Mouse (Mus musculus) small intestine, adult 2 months (tissue): Measurements from ENCODE around the gene Plekhd1. TPM values are rescaled to one million over a fixed set of nuclear protein-coding genes. Genes with fewer than 3 reads are reported as not detected.

Experiments
- H3K27ac ChIP-seq: fragments of 200-500 bp; 2 replicates; pipeline ENCODE4 v1.5.1; 2012; ENCODE audit warnings: low read depth, low read length, control low read depth, inconsistent platforms; ENCODE audit not compliant: insufficient read depth
- H3K27me3 ChIP-seq: fragments of 200-500 bp; 2 replicates; pipeline ENCODE4 v1.6.1; 2012; ENCODE audit warnings: mild to moderate bottlenecking, moderate library complexity, low read length, inconsistent platforms; ENCODE audit not compliant: control insufficient read depth, insufficient read depth
- H3K36me3 ChIP-seq: fragments of 200-500 bp; 2 replicates; pipeline ENCODE4 v1.6.1; 2012; ENCODE audit warnings: mild to moderate bottlenecking, low read length, control low read depth, inconsistent platforms; ENCODE audit not compliant: control insufficient read depth, insufficient read depth
- H3K4me1 ChIP-seq: fragments of 200-500 bp; 2 replicates; pipeline ENCODE4 v1.6.1; 2012; ENCODE audit warnings: low read length, inconsistent platforms, mixed read lengths; ENCODE audit not compliant: control insufficient read depth, insufficient read depth, insufficient read length
- H3K4me3 ChIP-seq: fragments of 200-500 bp; 2 replicates; pipeline ENCODE4 v1.5.1; 2012; ENCODE audit warnings: low read depth, mild to moderate bottlenecking, control low read depth, inconsistent platforms, low read length, moderate library complexity
- CTCF ChIP-seq: fragments of 200-500 bp; IDR thresholded peaks from 2 replicates; pipeline ENCODE4 v1.5.1; 2012; ENCODE audit warnings: low read depth, mild to moderate bottlenecking, control low read depth, inconsistent platforms, low read length, moderate library complexity, mixed read lengths; ENCODE audit not compliant: insufficient replicate concordance, insufficient read length; ENCODE audit errors: extremely low read depth
- POLR2A ChIP-seq: fragments of 200-500 bp; IDR thresholded peaks from 2 replicates; pipeline ENCODE4 v1.6.1; 2012; ENCODE audit warnings: low read depth, mild to moderate bottlenecking, control low read depth, inconsistent platforms, low read length, moderate library complexity
- WGBS: fragments of 180-500 bp; shearing (Covaris S2); methylation state at CpG from one replicate; pipeline ENCODE4 v1.1.7; 2018; 5-methylcytosine and 5-hydroxymethylcytosine counted together
- polyA plus RNA-seq: library from polyadenylated mRNA; depleted of rRNA; stranded (reverse); fragments of >200 nt; gene quantifications from 2 replicates; pipeline ENCODE4 v1.2.3, GENCODE M21; 2012

The Plekhd1 gene
- polyA plus RNA-seq, 1 experiment = 0.23 TPM

DNA sequence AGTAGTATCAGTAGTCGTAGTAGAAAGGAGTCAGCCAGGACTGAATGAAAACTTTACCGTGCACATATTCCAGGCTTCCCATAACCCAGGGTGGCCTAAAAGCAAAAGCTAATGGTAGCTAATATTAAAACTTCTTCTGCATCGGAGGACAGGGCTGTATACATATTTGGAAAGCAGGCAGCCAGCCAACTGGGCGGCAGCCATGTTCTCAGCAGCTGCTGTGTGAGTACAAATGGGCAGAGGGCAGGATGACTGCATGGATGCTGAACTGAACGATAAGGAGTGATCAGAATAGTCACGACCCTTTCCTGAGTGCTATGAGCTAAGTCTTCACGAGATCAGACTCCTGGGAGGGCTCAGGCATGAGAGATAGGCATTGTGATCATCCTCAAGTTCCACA lies 8.9 kb downstream of the Plekhd1 start:
- 35% methylated on average over 7 of the region's 7 CpGs for WGBS
- Histone ChIP-seq H3K27me3 (no peaks in the 10 kb centered on the region), H3K4me1 (no peaks in the 10 kb centered on the region), H3K4me3 (no peak overlapping the region), H3K27ac (no peak overlapping the region), H3K36me3 (no peaks in the 10 kb centered on the region)
- TF ChIP-seq CTCF = no peak
- no peak for TF ChIP-seq POLR2A

- H3K27ac ChIP-seq = no peak overlapping the region
- 55% methylated on average over 11 of the region's 11 CpGs for WGBS
- TF ChIP-seq POLR2A (no peak), CTCF (no peak)
Measured at GRCm38 (mm10) chr12:80706208-80706914, 14.0 kb downstream of the Plekhd1 start.

DNA sequence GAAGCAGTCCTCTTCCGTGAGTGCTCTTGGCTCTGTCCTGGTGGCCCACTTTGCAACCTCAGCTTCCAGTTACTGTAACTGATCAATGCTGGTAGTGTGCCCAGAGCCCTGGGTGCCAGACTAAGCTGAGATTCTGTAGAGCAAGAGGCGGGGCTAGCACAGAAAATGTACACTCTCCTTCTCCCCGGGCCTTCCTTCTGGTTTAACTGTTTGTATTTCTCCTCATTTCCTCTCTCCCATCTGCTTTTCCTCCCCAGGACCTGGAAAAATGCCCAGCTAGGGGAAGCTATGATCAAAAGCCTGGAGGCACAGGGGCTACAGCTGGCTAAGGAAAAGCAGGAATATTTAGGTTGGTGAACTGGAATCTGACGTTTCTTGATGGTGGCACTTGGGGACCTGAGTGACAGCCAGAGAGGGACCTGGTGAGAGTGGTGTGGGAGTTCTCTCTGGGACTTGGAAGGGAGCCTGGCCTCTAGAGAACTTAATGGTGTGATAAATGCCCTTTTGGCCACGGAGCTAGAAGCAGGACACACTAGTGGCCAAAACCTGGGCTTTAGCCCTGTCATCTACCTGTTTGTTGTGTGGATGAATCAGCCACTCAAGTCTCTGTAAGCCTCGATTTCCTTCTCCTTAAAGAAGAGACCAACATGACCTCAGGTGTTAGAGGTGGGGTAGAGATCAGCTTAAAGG lies 14.7 kb downstream of the Plekhd1 start:
- 32% methylated on average over 6 of the region's 6 CpGs for WGBS
- Histone ChIP-seq H3K36me3 (no peaks in the 10 kb centered on the region), H3K27ac (no peak overlapping the region), H3K4me3 (no peak overlapping the region), H3K27me3 (no peaks in the 10 kb centered on the region), H3K4me1 (no peaks in the 10 kb centered on the region)
- TF ChIP-seq CTCF (no peak), POLR2A (no peak)

More at GRCm38 (mm10) chr12:80706208-80706914, 14.0 kb downstream of the Plekhd1 start:
- no peaks in the 10 kb centered on the region for H3K36me3 ChIP-seq
- H3K27me3 ChIP-seq = no peaks in the 10 kb centered on the region
- no peaks in the 10 kb centered on the region for H3K4me1 ChIP-seq
- H3K4me3 ChIP-seq = no peak overlapping the region

- TF ChIP-seq CTCF (no peak), POLR2A (no peak)
- WGBS = 71% methylated on average over 6 of the region's 6 CpGs
Measured at GRCm38 (mm10) chr12:80715915-80716314, 23.5 kb downstream of the Plekhd1 start.

DNA sequence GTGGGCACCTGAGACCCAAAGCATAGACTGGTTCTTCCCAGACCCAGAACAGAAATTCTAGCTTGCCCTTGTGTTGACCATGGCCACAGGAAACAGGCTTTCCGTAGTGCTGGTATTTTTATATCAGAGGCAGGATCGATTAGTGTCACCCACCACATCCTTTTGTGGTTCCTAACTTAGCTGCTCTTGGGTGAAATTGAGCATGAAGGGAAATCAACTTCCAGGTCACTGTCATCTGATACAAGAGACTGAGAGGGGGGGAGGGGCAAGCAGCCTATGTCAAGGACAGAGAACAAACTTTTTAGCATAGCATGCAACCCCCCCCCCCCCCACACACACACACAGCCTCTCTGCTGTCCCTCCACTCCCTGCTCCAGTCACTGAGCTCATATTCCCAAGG lies 26.8 kb downstream of the Plekhd1 start:
- Histone ChIP-seq H3K27me3 (no peaks in the 10 kb centered on the region), H3K4me1 (no peaks in the 10 kb centered on the region), H3K36me3 (no peaks in the 10 kb centered on the region), H3K4me3 (no peak overlapping the region), H3K27ac (no peak overlapping the region)
- WGBS = 73% methylated on average over 2 of the region's 2 CpGs
- no peak for TF ChIP-seq POLR2A
- TF ChIP-seq CTCF = no peak

More at GRCm38 (mm10) chr12:80715915-80716314, 23.5 kb downstream of the Plekhd1 start:
- no peaks in the 10 kb centered on the region for H3K27me3 ChIP-seq
- H3K4me1 ChIP-seq = no peaks in the 10 kb centered on the region
- no peak overlapping the region for H3K27ac ChIP-seq
- no peak overlapping the region for H3K4me3 ChIP-seq
- no peaks in the 10 kb centered on the region for H3K36me3 ChIP-seq

- H3K4me1 ChIP-seq = no peaks in the 10 kb centered on the region
- TF ChIP-seq POLR2A (no peak), CTCF (no peak)
- no peaks in the 10 kb centered on the region for H3K36me3 ChIP-seq
- H3K27me3 ChIP-seq = no peaks in the 10 kb centered on the region
- no peak overlapping the region for H3K27ac ChIP-seq
- 77% methylated on average over 12 of the region's 12 CpGs for WGBS
- H3K4me3 ChIP-seq = no peak overlapping the region
Measured at GRCm38 (mm10) chr12:80720507-80720906, 28.1 kb downstream of the Plekhd1 start.

DNA sequence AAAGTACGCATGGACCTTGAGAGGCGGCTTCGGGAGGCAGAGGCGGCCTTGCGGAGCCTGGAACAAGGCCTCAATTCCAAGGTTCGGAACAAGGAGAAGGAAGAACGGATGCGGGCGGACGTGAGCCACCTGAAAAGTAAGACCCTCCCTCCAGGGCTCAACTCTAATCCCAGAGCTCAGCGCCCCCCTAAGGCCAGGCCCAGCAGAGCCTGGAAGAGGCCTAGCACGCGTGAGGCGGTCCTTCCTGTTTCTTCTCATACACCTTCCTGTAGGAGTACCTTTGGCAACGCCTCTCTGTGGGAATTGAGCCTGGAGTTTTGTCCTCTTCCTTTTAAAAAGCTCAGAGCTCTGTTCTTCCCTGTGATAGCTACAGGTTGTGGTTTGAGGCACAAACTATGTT lies 29.1 kb downstream of the Plekhd1 start:
- Histone ChIP-seq H3K36me3 (no peaks in the 10 kb centered on the region), H3K4me3 (no peak overlapping the region), H3K27me3 (no peaks in the 10 kb centered on the region), H3K27ac (no peak overlapping the region), H3K4me1 (no peaks in the 10 kb centered on the region)
- 89% methylated on average over 15 of the region's 15 CpGs for WGBS
- TF ChIP-seq CTCF = no peak
- no peak for TF ChIP-seq POLR2A
